Mouse (Mus musculus) midbrain, postnatal 0 days (tissue): ENCODE measurements around the gene Sfmbt2. TPM values are rescaled to one million over a fixed set of nuclear protein-coding genes. Genes with fewer than 3 reads are reported as not detected.
A peak's percentile ranks its signal among the peaks of the same experiment; 100 is the strongest.

ENCODE experiments used
- ATAC-seq: fragments of 200-750 bp; cut with Nextera tagmentation; 2 replicates; pipeline ENCODE4 v1.8.0; 2017; ENCODE audit warnings: moderate number of reproducible peaks, mild to moderate bottlenecking, moderate TSS enrichment, moderate library complexity; ENCODE audit not compliant: low FRiP score
- DNase-seq: peaks from one replicate; pipeline ENCODE4 v3.0.0-alpha.2; 2015; ENCODE audit warnings: low spot score
- H3K27ac ChIP-seq: fragments of 300-500 bp; sonication (generic); 2 replicates; pipeline ENCODE4 v1.5.1; 2014; ENCODE audit warnings: low read depth, mild to moderate bottlenecking, low read length, mixed read lengths
- H3K27me3 ChIP-seq: fragments of 300-500 bp; sonication (generic); 2 replicates; pipeline ENCODE4 v1.6.1; 2014; ENCODE audit warnings: low read length, control low read depth, mixed read lengths; ENCODE audit not compliant: insufficient read depth
- H3K36me3 ChIP-seq: fragments of 300-500 bp; sonication (generic); 2 replicates; pipeline ENCODE4 v1.6.1; 2014; ENCODE audit warnings: low read length, control low read depth, mixed read lengths; ENCODE audit not compliant: insufficient read depth
- H3K4me1 ChIP-seq: fragments of 300-500 bp; sonication (generic); 2 replicates; pipeline ENCODE4 v1.6.1; 2014; ENCODE audit warnings: mild to moderate bottlenecking, control low read depth, antibody characterized with exemption, low read length, mixed read lengths; ENCODE audit not compliant: insufficient read depth
- H3K4me2 ChIP-seq: fragments of 300-500 bp; sonication (generic); 2 replicates; pipeline ENCODE4 v1.6.1; 2014; ENCODE audit warnings: low read depth, mild to moderate bottlenecking, low read length, mixed read lengths; ENCODE audit not compliant: poor library complexity, severe bottlenecking
- H3K4me3 ChIP-seq: fragments of 300-500 bp; sonication (generic); 2 replicates; pipeline ENCODE4 v1.5.1; 2014; ENCODE audit warnings: low read depth, mild to moderate bottlenecking, low read length, moderate library complexity
- H3K9ac ChIP-seq: fragments of 300-500 bp; sonication (generic); replicated peaks from 2 replicates; pipeline ENCODE4 v1.6.1; 2014; ENCODE audit warnings: mild to moderate bottlenecking, low read length, moderate library complexity, mixed read lengths; ENCODE audit not compliant: poor library complexity, severe bottlenecking
- H3K9me3 ChIP-seq: fragments of 300-500 bp; sonication (generic); 2 replicates; pipeline ENCODE4 v1.6.1; 2016; ENCODE audit warnings: low read length, control low read depth
- CTCF ChIP-seq: IDR thresholded peaks from 2 replicates; pipeline ENCODE4 v1.5.1; 2016; ENCODE audit warnings: antibody characterized with exemption, mild to moderate bottlenecking
- WGBS: fragments of 180-500 bp; shearing (Covaris S2); extraction: QIAGEN DNeasy Blood & Tissue Kit; methylation state at CpG from one replicate; pipeline ENCODE4 v1.1.7; 2014; 5-methylcytosine and 5-hydroxymethylcytosine counted together
- polyA plus RNA-seq: library from polyadenylated mRNA; unstranded; fragments of >200 nt; fragmentation: Nextera tagmentation; extraction: Ambion mirVana; gene quantifications from 2 replicates; pipeline ENCODE4 v1.2.1, GENCODE M21; 2015
- total RNA-seq: library from RNA; depleted of rRNA; stranded (reverse); fragments of >200 nt; gene quantifications from 2 replicates; pipeline ENCODE4 v1.2.3, GENCODE M21; 2014

The Sfmbt2 gene
- total and polyA plus RNA-seq, 2 experiments from 2014 or later: 5.3 to 5.5 TPM

DNA sequence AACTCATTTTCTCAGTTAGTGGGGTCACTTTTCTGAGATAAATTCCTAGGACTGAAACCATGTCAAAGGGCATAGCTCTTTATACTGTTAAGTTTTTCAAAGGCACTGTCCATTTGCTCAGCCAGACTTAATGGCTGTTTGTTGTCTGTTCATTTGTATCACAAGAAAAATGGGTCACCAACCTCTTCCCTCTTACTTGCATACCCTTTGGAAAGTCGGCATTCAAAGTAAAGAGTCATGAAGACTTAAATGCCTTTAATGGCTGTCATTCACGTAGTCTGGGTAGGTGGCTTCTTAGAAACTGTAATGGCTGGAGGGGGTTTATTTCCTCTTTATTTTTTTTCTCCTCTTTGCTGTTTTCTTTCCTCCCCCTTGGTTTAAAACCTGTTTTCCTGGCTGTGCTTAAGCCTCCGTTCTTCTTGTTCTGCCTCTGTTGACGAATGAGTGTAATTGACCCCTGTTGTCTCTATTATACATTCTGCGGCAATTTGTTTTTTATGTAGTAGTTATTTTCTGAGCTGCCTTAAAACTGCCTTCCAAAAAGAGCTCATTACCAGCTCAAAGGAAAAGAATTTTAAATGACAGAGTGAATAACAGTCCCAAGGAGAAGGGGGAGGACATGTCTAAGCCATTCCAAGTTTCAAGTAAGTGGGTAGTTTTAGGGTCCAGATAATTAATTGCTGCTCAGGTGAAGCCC is 151.6 kb downstream of the Sfmbt2 start:
- Histone ChIP-seq H3K9me3 (no peaks in the 10 kb centered on the region), H3K36me3 (no peaks in the 10 kb centered on the region), H3K9ac (no peak overlapping the region), H3K4me2 (no peak overlapping the region), H3K4me3 (no peak overlapping the region), H3K27me3 (no peaks in the 10 kb centered on the region), H3K4me1 (peaks cover 3% of the 10 kb centered on the region; the same call in 1 of the 2 replicates), H3K27ac (no peak overlapping the region)
- 57% methylated on average over 5 of the region's 5 CpGs for WGBS
- no peak for TF ChIP-seq CTCF
- no peak for DNase-seq
- no peak for ATAC-seq

DNA sequence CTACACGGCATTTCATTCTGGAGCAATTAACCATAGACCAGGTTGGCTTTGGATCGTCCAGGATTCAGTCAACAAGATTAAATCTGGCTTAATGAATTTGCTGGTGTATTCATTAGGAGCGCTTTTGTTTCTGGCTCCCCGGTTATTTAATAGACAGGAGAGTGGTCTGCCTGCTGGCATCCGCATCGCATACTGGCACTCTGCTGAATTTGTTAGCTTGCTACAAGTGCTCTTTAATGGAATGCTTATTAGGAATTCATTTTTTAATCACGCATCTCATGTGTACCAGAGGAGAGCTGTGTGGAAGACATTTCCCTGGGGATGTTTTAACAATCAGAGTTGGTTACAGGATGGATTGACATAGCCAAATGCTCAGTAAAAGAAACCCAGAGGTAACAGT is 155.3 kb downstream of the Sfmbt2 start:
- ATAC-seq: no peak
- Histone ChIP-seq H3K4me3 (no peak overlapping the region), H3K4me1 (peaks cover 3% of the 10 kb centered on the region; the same call in 1 of the 2 replicates), H3K9me3 (no peaks in the 10 kb centered on the region), H3K4me2 (no peak overlapping the region), H3K27me3 (no peaks in the 10 kb centered on the region), H3K36me3 (no peaks in the 10 kb centered on the region), H3K27ac (no peak overlapping the region), H3K9ac (no peak overlapping the region)
- no peak for TF ChIP-seq CTCF
- 29% methylated on average over 7 of the region's 7 CpGs for WGBS
- peak; percentile 56 for DNase-seq

GRCm38 (mm10) chr2:10541762-10542161 is 171.5 kb downstream of the Sfmbt2 start:
- Histone ChIP-seq H3K4me2 (no peak overlapping the region), H3K36me3 (no peaks in the 10 kb centered on the region), H3K27ac (no peak overlapping the region), H3K9me3 (no peaks in the 10 kb centered on the region), H3K27me3 (no peaks in the 10 kb centered on the region), H3K4me1 (no peaks in the 10 kb centered on the region), H3K4me3 (no peak overlapping the region), H3K9ac (no peak overlapping the region)
- DNase-seq (no peak), ATAC-seq (no peak)
- no peak for TF ChIP-seq CTCF
- WGBS: 71% methylated on average over 4 of the region's 4 CpGs

- WGBS: 87% methylated on average over 7 of the region's 7 CpGs
- H3K27ac ChIP-seq: no peak overlapping the region
- no peak overlapping the region for H3K4me3 ChIP-seq
- H3K9me3 ChIP-seq: no peaks in the 10 kb centered on the region
- ATAC-seq (no peak), DNase-seq (no peak)
- H3K4me1 ChIP-seq: no peaks in the 10 kb centered on the region
- no peak overlapping the region for H3K4me2 ChIP-seq
- no peak overlapping the region for H3K9ac ChIP-seq
- no peak for TF ChIP-seq CTCF
- H3K36me3 ChIP-seq: no peaks in the 10 kb centered on the region
- no peaks in the 10 kb centered on the region for H3K27me3 ChIP-seq
Observed at GRCm38 (mm10) chr2:10542388-10542787, 172.1 kb downstream of the Sfmbt2 start.

GRCm38 (mm10) chr2:10558816-10559215 is 188.5 kb downstream of the Sfmbt2 start:
- DNase-seq: no peak
- no peaks in the 10 kb centered on the region for H3K36me3 ChIP-seq
- 35% methylated on average over 1 of the region's 1 CpGs for WGBS
- no peaks in the 10 kb centered on the region for H3K9me3 ChIP-seq
- ATAC-seq: no peak
- H3K4me2 ChIP-seq: no peak overlapping the region
- no peak for TF ChIP-seq CTCF
- H3K27ac ChIP-seq: no peak overlapping the region
- no peak overlapping the region for H3K4me3 ChIP-seq
- H3K4me1 ChIP-seq: no peaks in the 10 kb centered on the region
- no peak overlapping the region for H3K9ac ChIP-seq
- H3K27me3 ChIP-seq: no peaks in the 10 kb centered on the region

- Histone ChIP-seq H3K4me2 (no peak overlapping the region), H3K9me3 (no peaks in the 10 kb centered on the region), H3K27ac (no peak overlapping the region), H3K36me3 (no peaks in the 10 kb centered on the region), H3K4me1 (no peaks in the 10 kb centered on the region), H3K27me3 (no peaks in the 10 kb centered on the region), H3K9ac (no peak overlapping the region), H3K4me3 (no peak overlapping the region)
- WGBS: 92% methylated on average over 3 of the region's 3 CpGs
- DNase-seq (no peak), ATAC-seq (no peak)
- no peak for TF ChIP-seq CTCF
Observed at GRCm38 (mm10) chr2:10565491-10565890, 195.2 kb downstream of the Sfmbt2 start.
